Mouse (Mus musculus): ENCODE results near the gene Macf1.
"Not testable (repeated sequence)": the region's sequence is repeated elsewhere in the genome, so short reads cannot be mapped to it uniquely, and the experiment has no call there.

The Macf1 gene

GRCm38 (mm10) chr4:123552689-123553088 is 131.5 kb downstream of the Macf1 start:
- DNase-seq (ENCODE audit: low spot score in 2 of 2): no peak

GRCm38 (mm10) chr4:123548317-123548716 is 135.8 kb downstream of the Macf1 start:
- DNase-seq (ENCODE audit: low spot score in 2 of 2): no peak

- DNase-seq (ENCODE audit: low spot score in 2 of 2): no peak
These were observed 140.5 kb downstream of the Macf1 start for GRCm38 (mm10) chr4:123543691-123544090.

GRCm38 (mm10) chr4:123535271-123535670 is 148.9 kb downstream of the Macf1 start:
- DNase-seq (ENCODE audit: low spot score in 2 of 2): peak; percentile 55 to 58

- no peak for DNase-seq (ENCODE audit: low spot score in 2 of 2)
These were observed 152.2 kb downstream of the Macf1 start for GRCm38 (mm10) chr4:123532001-123532400.

- DNase-seq (ENCODE audit: low spot score in 2 of 2): no peak
These were observed 153.2 kb downstream of the Macf1 start for GRCm38 (mm10) chr4:123530976-123531375.

GRCm38 (mm10) chr4:123529230-123529629 is 154.9 kb downstream of the Macf1 start:
- DNase-seq (ENCODE audit: low spot score in 2 of 2): peak in 1 of 2 experiments; percentile 8

- peak in 1 of 2 experiments; percentile 22 for DNase-seq (ENCODE audit: low spot score in 2 of 2)
These were observed 156.6 kb downstream of the Macf1 start for GRCm38 (mm10) chr4:123527607-123528010.

- DNase-seq (ENCODE audit: low spot score in 2 of 2): no peak
These were observed 157.3 kb downstream of the Macf1 start for GRCm38 (mm10) chr4:123526779-123527280.

- no peak for DNase-seq (ENCODE audit: low spot score in 2 of 2)
These were observed 159.4 kb downstream of the Macf1 start for GRCm38 (mm10) chr4:123524746-123525145.

GRCm38 (mm10) chr4:123520123-123520522 is 164.0 kb downstream of the Macf1 start:
- DNase-seq (ENCODE audit: low spot score in 2 of 2): not testable (repeated sequence)

GRCm38 (mm10) chr4:123515673-123516072 is 168.5 kb downstream of the Macf1 start:
- no peak for DNase-seq (ENCODE audit: low spot score in 2 of 2)

GRCm38 (mm10) chr4:123510201-123510600 is 174.0 kb downstream of the Macf1 start:
- DNase-seq (ENCODE audit: low spot score in 2 of 2): no peak

- no peak for DNase-seq (ENCODE audit: low spot score in 2 of 2)
These were observed 195.1 kb downstream of the Macf1 start for GRCm38 (mm10) chr4:123489086-123489485.

GRCm38 (mm10) chr4:123479991-123480390 is 204.2 kb downstream of the Macf1 start:
- no peak for DNase-seq (ENCODE audit: low spot score in 2 of 2)

- no peak for DNase-seq (ENCODE audit: low spot score in 2 of 2)
These were observed 205.3 kb downstream of the Macf1 start for GRCm38 (mm10) chr4:123478655-123479433.

- DNase-seq (ENCODE audit: low spot score in 2 of 2): no peak
These were observed 218.4 kb downstream of the Macf1 start for GRCm38 (mm10) chr4:123465799-123466198.

GRCm38 (mm10) chr4:123460595-123461272 is 223.4 kb downstream of the Macf1 start:
- DNase-seq (ENCODE audit: low spot score in 2 of 2): no peak

GRCm38 (mm10) chr4:123454871-123455640 is 229.1 kb downstream of the Macf1 start:
- DNase-seq (ENCODE audit: low spot score in 2 of 2): no peak

- no peak for DNase-seq (ENCODE audit: low spot score in 2 of 2)
These were observed 230.4 kb downstream of the Macf1 start for GRCm38 (mm10) chr4:123453729-123454128.

GRCm38 (mm10) chr4:123451991-123452390 is 232.2 kb downstream of the Macf1 start:
- no peak for DNase-seq (ENCODE audit: low spot score in 2 of 2)

- no peak for DNase-seq (ENCODE audit: low spot score in 2 of 2)
These were observed 234.9 kb downstream of the Macf1 start for GRCm38 (mm10) chr4:123449304-123449703.

Measured in urinary bladder, postnatal 36 days (tissue).